Mouse (Mus musculus) limb, embryonic 15.5 days (tissue): ENCODE results near the gene Tmem87b. TPM values are rescaled to one million over a fixed set of nuclear protein-coding genes. Genes with fewer than 3 reads are reported as not detected.

Source experiments
- ATAC-seq: fragments of 200-750 bp; cut with Nextera tagmentation; 2 replicates; pipeline ENCODE4 v1.8.0; 2017; ENCODE audit warnings: low read depth, moderate TSS enrichment; ENCODE audit not compliant: insufficient number of reproducible peaks, low FRiP score, low TSS enrichment
- H3K27ac ChIP-seq: fragments of 300-500 bp; sonication (generic); 2 replicates; pipeline ENCODE4 v1.5.1; 2015; ENCODE audit warnings: moderate library complexity, mild to moderate bottlenecking, inconsistent platforms
- H3K27me3 ChIP-seq: fragments of 300-500 bp; sonication (generic); 2 replicates; pipeline ENCODE4 v1.6.1; 2015; ENCODE audit warnings: inconsistent platforms
- H3K36me3 ChIP-seq: fragments of 300-500 bp; sonication (generic); 2 replicates; pipeline ENCODE4 v1.6.1; 2015; ENCODE audit warnings: inconsistent platforms
- H3K4me1 ChIP-seq: fragments of 300-500 bp; sonication (generic); 2 replicates; pipeline ENCODE4 v1.6.1; 2015; ENCODE audit warnings: inconsistent platforms
- H3K4me2 ChIP-seq: fragments of 300-500 bp; sonication (generic); 2 replicates; pipeline ENCODE4 v1.6.1; 2015; ENCODE audit warnings: mild to moderate bottlenecking, inconsistent platforms
- H3K4me3 ChIP-seq: fragments of 300-500 bp; sonication (generic); 2 replicates; pipeline ENCODE4 v1.5.1; 2015; ENCODE audit warnings: mild to moderate bottlenecking, inconsistent platforms
- H3K9ac ChIP-seq: fragments of 300-500 bp; sonication (generic); 2 replicates; pipeline ENCODE4 v1.6.1; 2015; ENCODE audit warnings: inconsistent platforms
- H3K9me3 ChIP-seq: fragments of 300-500 bp; sonication (generic); 2 replicates; pipeline ENCODE4 v1.6.1; 2016; ENCODE audit warnings: inconsistent platforms
- WGBS: fragments of 180-500 bp; shearing (Covaris S2); methylation state at CpG from one replicate; pipeline ENCODE4 v1.1.7; 2015; 5-methylcytosine and 5-hydroxymethylcytosine counted together
- polyA plus RNA-seq: library from polyadenylated mRNA; unstranded; fragments of >200 nt; fragmentation: Nextera tagmentation; extraction: Ambion mirVana; gene quantifications from 2 replicates; pipeline ENCODE4 v1.2.1, GENCODE M21; 2015

Tmem87b gene
- polyA plus RNA-seq, 1 experiment from 2014 or later: 29.4 TPM

- Histone ChIP-seq H3K4me2 (no peak overlapping the region), H3K4me1 (no peaks in the 10 kb centered on the region), H3K36me3 (peaks cover 62% of the 10 kb centered on the region), H3K27me3 (no peaks in the 10 kb centered on the region), H3K4me3 (no peak overlapping the region), H3K9ac (no peak overlapping the region), H3K27ac (no peak overlapping the region), H3K9me3 (no peaks in the 10 kb centered on the region)
- 83% methylated on average over 11 of the region's 11 CpGs for WGBS
- ATAC-seq: no peak
Measured at GRCm38 (mm10) chr2:128790875-128791614, 26.9 kb upstream of the Tmem87b start.

DNA sequence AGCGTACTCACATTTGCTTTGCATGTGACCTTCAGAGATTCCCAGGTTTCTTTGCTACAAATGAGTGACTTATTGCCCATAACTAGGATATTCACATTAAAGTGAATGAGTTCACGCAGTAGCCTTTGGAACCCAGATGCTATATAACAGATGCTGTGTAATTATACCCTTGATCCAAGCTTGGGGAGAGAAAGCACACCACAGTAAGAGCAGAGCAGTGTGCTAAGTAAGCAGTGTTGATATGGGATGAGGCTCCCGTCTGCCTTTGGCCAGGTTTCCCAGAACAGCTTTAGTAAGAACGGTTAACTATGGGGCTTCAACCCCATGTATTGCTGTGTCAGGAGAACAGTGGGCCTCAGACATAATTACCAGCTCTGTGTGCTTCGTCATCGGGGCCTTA, 24.0 kb upstream of the Tmem87b start:
- no peak for ATAC-seq
- H3K27ac ChIP-seq: no peak overlapping the region
- no peaks in the 10 kb centered on the region for H3K27me3 ChIP-seq
- H3K9me3 ChIP-seq: no peaks in the 10 kb centered on the region
- no peak overlapping the region for H3K9ac ChIP-seq
- no peak overlapping the region for H3K4me2 ChIP-seq
- peaks cover 83% of the 10 kb centered on the region for H3K36me3 ChIP-seq
- H3K4me3 ChIP-seq: no peak overlapping the region
- 83% methylated on average over 6 of the region's 6 CpGs for WGBS
- no peaks in the 10 kb centered on the region for H3K4me1 ChIP-seq

DNA sequence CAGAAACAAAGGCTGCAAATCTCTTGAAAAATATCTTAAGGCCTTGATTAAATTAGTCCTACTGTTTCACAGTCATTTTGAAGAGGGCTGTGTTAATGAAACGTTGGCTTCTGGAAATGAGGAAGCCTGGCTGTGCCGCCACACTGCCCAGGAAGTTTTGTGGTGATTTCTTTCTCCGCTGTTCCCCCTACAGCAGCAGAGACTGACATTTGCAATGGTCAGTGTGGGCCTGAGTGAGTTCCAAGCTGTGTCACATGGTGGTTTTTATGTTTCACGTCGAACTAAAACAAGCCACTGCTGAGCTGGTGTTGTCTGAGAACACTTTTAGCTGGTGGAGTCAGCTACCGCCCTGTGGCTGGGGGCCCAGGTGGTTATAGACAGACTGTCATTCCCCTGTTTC, 21.5 kb upstream of the Tmem87b start:
- 81% methylated on average over 6 of the region's 6 CpGs for WGBS
- H3K4me2 ChIP-seq: no peak overlapping the region
- no peaks in the 10 kb centered on the region for H3K4me1 ChIP-seq
- H3K4me3 ChIP-seq: no peak overlapping the region
- H3K9ac ChIP-seq: no peak overlapping the region
- ATAC-seq: no peak
- no peak overlapping the region for H3K27ac ChIP-seq
- H3K36me3 ChIP-seq: peaks cover 89% of the 10 kb centered on the region
- no peaks in the 10 kb centered on the region for H3K9me3 ChIP-seq
- H3K27me3 ChIP-seq: no peaks in the 10 kb centered on the region

GRCm38 (mm10) chr2:128803441-128803840, 14.5 kb upstream of the Tmem87b start:
- no peak for ATAC-seq
- no peaks in the 10 kb centered on the region for H3K27me3 ChIP-seq
- no peak overlapping the region for H3K4me3 ChIP-seq
- no peak overlapping the region for H3K4me2 ChIP-seq
- no peaks in the 10 kb centered on the region for H3K4me1 ChIP-seq
- no peak overlapping the region for H3K27ac ChIP-seq
- peaks cover 41% of the 10 kb centered on the region for H3K36me3 ChIP-seq
- WGBS: 90% methylated on average over 4 of the region's 4 CpGs
- no peak overlapping the region for H3K9ac ChIP-seq
- no peaks in the 10 kb centered on the region for H3K9me3 ChIP-seq

DNA sequence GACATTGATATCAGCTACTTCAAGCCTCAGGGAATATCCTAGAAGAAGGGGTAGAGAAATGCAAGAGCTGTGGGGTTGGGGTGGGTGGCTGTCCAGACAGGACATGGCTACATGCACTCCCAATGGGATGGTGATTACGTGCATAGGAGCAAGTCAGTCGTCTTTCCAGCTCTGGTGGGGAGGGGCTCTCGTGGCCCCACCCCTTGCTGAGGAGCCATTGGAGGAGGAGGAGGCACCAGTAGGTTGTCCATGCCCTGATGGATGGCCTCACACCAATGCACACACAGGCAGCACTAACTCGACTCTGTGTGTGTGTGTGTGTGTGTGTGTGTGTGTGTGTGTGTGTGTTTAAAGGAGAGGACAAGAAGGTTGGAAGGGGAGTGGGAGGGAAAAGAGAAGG, 12.6 kb upstream of the Tmem87b start:
- H3K4me3 ChIP-seq: no peak overlapping the region
- no peak overlapping the region for H3K9ac ChIP-seq
- no peak for ATAC-seq
- H3K9me3 ChIP-seq: no peaks in the 10 kb centered on the region
- H3K4me2 ChIP-seq: no peak overlapping the region
- WGBS: 50% methylated on average over 4 of the region's 4 CpGs
- H3K36me3 ChIP-seq: peaks cover 26% of the 10 kb centered on the region
- no peak overlapping the region for H3K27ac ChIP-seq
- no peaks in the 10 kb centered on the region for H3K4me1 ChIP-seq
- H3K27me3 ChIP-seq: no peaks in the 10 kb centered on the region

DNA sequence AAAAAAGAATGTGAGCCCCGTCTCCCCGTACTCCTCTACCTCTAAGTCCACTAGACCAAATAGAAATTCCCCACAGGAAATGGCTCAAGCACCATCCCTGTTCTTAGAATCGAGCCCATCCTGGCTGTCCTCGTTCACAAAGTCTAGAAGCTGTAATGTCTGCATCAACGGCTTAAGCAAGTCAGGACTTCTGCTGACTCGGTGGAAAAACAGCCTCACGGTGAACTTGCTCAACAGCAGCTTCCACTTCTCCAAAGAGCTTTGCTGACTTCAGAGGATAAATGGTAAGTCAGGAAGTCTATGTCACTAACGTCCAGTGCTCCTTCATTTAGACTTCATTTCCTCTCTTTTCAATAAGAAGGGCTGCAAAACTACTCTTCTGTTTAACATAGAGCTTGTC, 11.4 kb upstream of the Tmem87b start:
- H3K36me3 ChIP-seq: peaks cover 14% of the 10 kb centered on the region
- H3K4me2 ChIP-seq: no peak overlapping the region
- H3K9me3 ChIP-seq: no peaks in the 10 kb centered on the region
- H3K9ac ChIP-seq: no peak overlapping the region
- no peak overlapping the region for H3K4me3 ChIP-seq
- 47% methylated on average over 8 of the region's 8 CpGs for WGBS
- H3K27ac ChIP-seq: no peak overlapping the region
- H3K27me3 ChIP-seq: no peaks in the 10 kb centered on the region
- H3K4me1 ChIP-seq: no peaks in the 10 kb centered on the region
- ATAC-seq: no peak

DNA sequence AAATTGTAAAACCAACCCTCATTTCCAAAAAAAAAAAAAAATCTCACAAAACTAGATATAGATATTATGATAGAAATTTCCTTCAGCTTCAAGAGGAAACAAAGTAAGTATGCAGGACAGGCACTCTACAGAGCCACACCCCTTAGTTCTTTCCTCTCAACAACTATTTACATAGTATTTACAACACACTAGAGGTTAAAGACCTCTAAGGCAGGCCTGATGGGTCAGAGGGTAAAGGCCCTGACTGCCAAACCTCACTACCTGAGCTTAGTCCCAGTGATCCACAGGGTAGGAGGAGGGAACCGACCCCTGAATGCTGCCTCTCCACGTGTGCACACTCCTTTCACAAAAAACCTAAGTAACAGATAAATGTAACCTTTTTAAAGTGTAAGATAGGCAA, 5.2 kb upstream of the Tmem87b start:
- Histone ChIP-seq H3K4me3 (no peak overlapping the region), H3K27me3 (no peaks in the 10 kb centered on the region), H3K36me3 (no peaks in the 10 kb centered on the region), H3K9me3 (no peaks in the 10 kb centered on the region), H3K4me1 (no peaks in the 10 kb centered on the region), H3K27ac (no peak overlapping the region), H3K4me2 (no peak overlapping the region), H3K9ac (no peak overlapping the region)
- no peak for ATAC-seq
- 35% methylated on average over 2 of the region's 2 CpGs for WGBS

DNA sequence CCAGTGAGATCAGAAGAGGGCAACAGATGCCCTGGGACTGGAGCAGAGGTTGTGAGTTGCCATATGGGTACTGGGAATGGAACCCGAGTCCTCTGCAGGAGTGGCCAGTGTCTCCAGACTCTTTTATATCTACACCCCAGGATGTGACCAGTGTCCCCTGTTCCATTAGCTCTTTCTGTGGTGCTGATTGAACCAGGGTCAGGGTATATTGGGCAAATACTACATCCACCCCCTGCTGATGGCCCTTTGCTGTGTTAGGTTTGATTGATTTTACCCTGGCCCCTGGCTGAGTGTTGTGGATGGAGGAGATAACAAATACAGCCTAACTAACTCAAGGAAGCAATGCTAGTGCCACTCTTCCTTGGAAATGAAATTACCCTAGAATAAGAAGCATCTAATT, 1.6 kb upstream of the Tmem87b start:
- H3K27me3 ChIP-seq: no peaks in the 10 kb centered on the region
- no peak overlapping the region for H3K27ac ChIP-seq
- H3K9me3 ChIP-seq: no peaks in the 10 kb centered on the region
- H3K36me3 ChIP-seq: no peaks in the 10 kb centered on the region
- no peak overlapping the region for H3K4me2 ChIP-seq
- ATAC-seq: no peak
- no peak overlapping the region for H3K9ac ChIP-seq
- H3K4me3 ChIP-seq: no peak overlapping the region
- peaks cover 11% of the 10 kb centered on the region; the same call in 1 of the 2 replicates for H3K4me1 ChIP-seq
- 76% methylated on average over 1 of the region's 1 CpGs for WGBS

- 29% methylated on average over 6 of the region's 6 CpGs for WGBS
- no peak for ATAC-seq
Measured at GRCm38 (mm10) chr2:128816916-128817315, 1.0 kb upstream of the Tmem87b start.

GRCm38 (mm10) chr2:128817387-128817785, 532 bp upstream of the Tmem87b start:
- 0 out of 2 replicates have a peak overlapping the region, but pooled peaks have one; percentile 31 for H3K9ac ChIP-seq

More at GRCm38 (mm10) chr2:128816916-128817315, 1.0 kb upstream of the Tmem87b start:
- Histone ChIP-seq H3K4me2 (peak overlapping the region; percentile 71), H3K9me3 (no peaks in the 10 kb centered on the region), H3K9ac (no peak overlapping the region), H3K36me3 (no peaks in the 10 kb centered on the region), H3K4me1 (peaks cover 11% of the 10 kb centered on the region; the same call in 1 of the 2 replicates), H3K27me3 (no peaks in the 10 kb centered on the region), H3K27ac (peak overlapping the region; percentile 92), H3K4me3 (peak overlapping the region; percentile 73)

DNA sequence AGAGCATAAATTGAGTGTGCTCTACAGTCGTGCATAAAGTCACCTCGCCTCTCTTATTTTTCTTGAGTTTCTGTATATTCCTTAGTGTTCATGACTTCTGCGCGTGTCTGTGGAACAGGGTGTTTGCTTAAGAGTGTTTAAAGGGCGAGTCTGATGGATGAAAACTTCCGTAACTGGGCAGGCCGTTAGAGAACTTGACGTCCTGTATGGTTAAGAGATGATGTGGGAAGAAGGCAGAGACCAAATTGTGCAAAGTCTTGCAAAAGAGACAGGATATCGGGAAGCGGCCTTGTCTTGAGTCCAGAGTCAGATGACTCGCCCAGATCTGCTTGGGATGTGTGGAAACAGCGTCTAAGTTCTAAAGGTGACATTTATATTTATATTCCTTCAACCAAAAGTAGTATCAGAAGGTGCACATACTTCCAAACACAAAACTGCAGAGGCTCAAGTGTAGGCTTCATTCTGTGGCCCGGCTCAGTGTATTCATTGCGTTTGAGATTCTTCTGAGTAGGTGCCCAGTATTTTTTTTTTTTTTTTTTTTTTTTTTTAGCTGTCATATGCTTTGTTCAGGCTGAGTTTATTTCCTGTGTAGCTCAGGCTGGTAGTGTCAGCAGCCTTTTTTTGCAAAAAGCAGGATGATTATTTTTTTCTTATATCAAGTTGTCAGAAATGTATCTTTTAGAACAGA, 1.2 kb downstream of the Tmem87b start:
- ATAC-seq: no peak
- Histone ChIP-seq H3K9ac (peak overlapping the region; percentile 73), H3K4me3 (peak overlapping the region; percentile 73), H3K27ac (peak overlapping the region; percentile 93), H3K4me2 (peak overlapping the region; percentile 71), H3K4me1 (peaks cover 11% of the 10 kb centered on the region; the same call in 1 of the 2 replicates), H3K9me3 (no peaks in the 10 kb centered on the region), H3K27me3 (no peaks in the 10 kb centered on the region), H3K36me3 (peaks cover 3% of the 10 kb centered on the region; the same call in 1 of the 2 replicates)
- 16% methylated on average over 14 of the region's 14 CpGs for WGBS

More at GRCm38 (mm10) chr2:128817387-128817785, 532 bp upstream of the Tmem87b start:
- Histone ChIP-seq H3K4me3 (peak overlapping the region; percentile 73), H3K4me2 (peak overlapping the region; percentile 71), H3K36me3 (no peaks in the 10 kb centered on the region), H3K27me3 (no peaks in the 10 kb centered on the region), H3K9me3 (no peaks in the 10 kb centered on the region), H3K27ac (peak overlapping the region; percentile 92), H3K4me1 (peaks cover 11% of the 10 kb centered on the region; the same call in 1 of the 2 replicates)
- under 1% methylated on average over 7 of the region's 7 CpGs for WGBS
- ATAC-seq: peak; percentile 25; the same call in 1 of the 2 replicates

GRCm38 (mm10) chr2:128820631-128821030, 2.7 kb downstream of the Tmem87b start:
- no peak for ATAC-seq
- Histone ChIP-seq H3K4me2 (no peak overlapping the region), H3K27me3 (no peaks in the 10 kb centered on the region), H3K9ac (no peak overlapping the region), H3K36me3 (peaks cover 7% of the 10 kb centered on the region; the same call in 1 of the 2 replicates), H3K4me3 (no peak overlapping the region), H3K27ac (no peak overlapping the region), H3K4me1 (peaks cover 11% of the 10 kb centered on the region; the same call in 1 of the 2 replicates), H3K9me3 (no peaks in the 10 kb centered on the region)
- WGBS: 80% methylated on average over 2 of the region's 2 CpGs
